Mouse (Mus musculus): ENCODE measurements around the gene Flt3l.
A peak's percentile ranks its signal among the peaks of the same experiment; 100 is the strongest.

Flt3l gene

GRCm38 (mm10) chr7:45124224-45125143 is 11.7 kb downstream of the Flt3l start, which contains the start of gene Rps11:
Rps11 (minus strand) TSS chr7:45124439.
- DNase-seq (ENCODE audit: low read depth, low spot score): peak; percentile 99

GRCm38 (mm10) chr7:45123186-45123570 is 13.1 kb downstream of the Flt3l start:
- peak; percentile 61 for DNase-seq (ENCODE audit: low read depth, low spot score)

DNA sequence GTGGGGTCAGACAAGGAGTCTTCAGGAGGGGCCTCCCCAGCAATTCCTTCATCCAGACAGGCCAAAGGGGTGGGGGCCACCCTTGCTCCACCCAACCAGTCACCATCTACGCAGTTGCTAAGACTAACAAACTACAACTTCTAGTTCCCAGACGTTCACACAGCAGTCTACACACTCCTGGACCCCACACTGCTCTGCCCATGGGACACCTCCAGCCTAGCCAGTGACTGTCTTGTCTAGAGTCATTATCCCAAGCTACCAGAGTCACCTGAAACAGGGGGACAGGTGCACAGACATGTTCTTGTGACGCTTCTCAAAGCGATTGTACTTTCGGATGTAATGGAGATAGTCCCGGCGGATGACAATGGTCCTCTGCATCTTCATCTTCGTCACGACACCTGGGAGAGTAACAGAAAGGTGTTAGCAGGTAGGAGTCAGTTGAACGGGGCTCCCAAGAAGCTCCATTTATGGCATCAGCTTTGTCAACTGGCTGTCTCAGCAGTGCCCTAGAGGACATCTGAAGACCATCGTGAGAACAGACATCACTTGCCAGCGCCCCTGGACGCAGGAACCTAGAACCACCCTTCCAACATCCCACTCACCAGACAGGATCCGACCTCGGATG is 13.6 kb downstream of the Flt3l start:
- no peak for DNase-seq (ENCODE audit: low read depth, low spot score)

DNA sequence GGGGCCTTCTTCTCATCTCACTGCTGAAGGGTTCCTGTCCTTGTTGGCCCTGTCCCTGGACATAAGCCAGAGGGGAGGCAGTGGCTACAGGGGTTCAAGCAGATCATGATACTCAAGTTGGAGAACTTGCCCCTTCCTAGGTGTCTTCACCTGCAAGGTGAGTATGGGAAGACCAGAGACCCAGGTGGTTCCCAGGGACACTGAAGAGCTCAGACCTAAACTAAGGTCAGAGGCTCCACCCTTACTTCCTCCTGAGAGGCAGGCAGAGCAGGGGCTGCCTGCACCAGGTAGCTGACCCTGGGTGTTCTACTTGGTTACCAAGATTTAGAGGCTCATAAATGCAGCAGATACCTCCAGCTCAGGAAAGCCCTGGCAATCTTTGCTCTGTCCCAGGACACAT is 14.3 kb downstream of the Flt3l start:
- no peak for DNase-seq (ENCODE audit: low read depth, low spot score)

GRCm38 (mm10) chr7:45121404-45121803 is 14.8 kb downstream of the Flt3l start:
- DNase-seq (ENCODE audit: low read depth, low spot score): peak; percentile 78

- DNase-seq (ENCODE audit: low read depth, low spot score): no peak
Observed at GRCm38 (mm10) chr7:45119780-45120709, 16.2 kb downstream of the Flt3l start.

DNA sequence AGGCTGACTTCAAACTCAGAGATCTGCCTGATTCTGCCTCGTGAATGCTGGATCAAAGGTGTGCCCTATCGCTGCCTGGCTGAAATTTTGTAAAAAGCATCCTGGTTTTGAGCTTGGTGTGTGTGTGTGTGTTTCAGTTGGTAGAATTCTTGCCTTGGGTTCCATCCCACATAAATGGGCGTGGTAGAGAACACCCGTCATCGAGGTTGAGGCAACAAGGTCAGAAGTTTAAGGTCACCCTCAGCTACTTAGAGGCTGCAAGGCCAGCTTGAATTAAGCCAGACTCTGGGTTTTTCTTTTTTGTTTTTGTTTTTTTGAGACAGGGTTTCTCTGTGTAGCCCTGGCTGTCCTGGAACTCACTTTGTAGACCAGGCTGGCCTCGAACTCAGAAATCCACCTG is 17.9 kb downstream of the Flt3l start:
- DNase-seq (ENCODE audit: low read depth, low spot score): peak; percentile 79

DNA sequence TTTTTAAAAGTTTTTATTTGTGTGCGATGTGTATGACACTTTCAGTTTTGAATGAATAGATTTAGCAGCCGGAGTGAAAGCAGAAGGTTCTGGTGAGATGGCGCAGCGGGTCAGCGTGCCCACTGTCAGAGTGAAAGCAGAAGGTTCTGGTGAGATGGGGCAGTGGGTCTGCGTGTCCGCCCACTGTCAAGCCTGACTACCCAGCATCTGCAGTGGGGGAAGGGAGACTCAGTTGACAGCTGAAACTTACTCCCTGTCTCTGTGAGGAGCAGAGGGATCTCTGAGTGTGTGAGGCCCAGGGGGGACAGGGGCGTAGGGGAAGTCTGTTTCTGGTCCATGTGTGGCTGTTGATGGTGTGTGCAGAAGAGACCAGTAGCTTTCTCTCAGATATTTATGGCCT is 18.7 kb downstream of the Flt3l start:
- no peak for DNase-seq (ENCODE audit: low read depth, low spot score)

DNA sequence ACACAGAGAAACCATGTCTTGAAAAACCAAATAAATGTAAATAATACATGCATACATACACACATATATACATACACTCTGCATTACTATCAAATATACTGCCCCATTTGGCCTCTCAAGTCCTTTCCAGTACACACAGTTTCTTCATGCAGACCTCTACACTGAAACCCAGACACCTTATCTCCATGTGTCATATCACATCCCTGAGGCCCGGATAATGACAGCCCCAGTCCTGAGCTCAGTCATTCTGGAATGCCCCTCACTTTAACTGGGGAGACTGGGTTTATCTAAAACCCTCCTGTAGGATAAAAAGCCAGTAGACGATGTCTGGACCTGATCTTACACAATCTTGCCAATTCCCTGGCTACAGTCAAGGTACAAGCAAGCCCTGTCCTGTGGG is 22.8 kb downstream of the Flt3l start:
- DNase-seq (ENCODE audit: low read depth, low spot score): no peak

DNA sequence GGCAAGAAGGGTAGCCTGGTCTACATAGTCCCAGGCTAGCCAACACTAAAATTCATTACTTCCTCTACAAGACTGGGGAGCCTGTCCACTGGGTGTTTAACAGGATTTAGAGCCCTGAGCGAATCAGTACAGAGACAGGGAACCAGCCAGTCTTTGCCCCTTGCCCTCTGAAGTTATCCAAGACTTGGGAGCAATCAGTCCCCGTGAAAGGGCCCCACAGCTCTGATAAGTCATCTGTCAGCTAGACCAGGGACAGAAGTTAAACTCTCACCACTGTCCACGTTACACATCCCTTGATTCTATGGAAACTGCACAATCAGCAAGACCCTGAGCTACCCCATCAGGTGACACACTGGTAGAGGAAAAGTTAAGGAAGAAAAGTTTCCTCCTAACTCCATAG is 23.7 kb downstream of the Flt3l start:
- DNase-seq (ENCODE audit: low read depth, low spot score): no peak

DNA sequence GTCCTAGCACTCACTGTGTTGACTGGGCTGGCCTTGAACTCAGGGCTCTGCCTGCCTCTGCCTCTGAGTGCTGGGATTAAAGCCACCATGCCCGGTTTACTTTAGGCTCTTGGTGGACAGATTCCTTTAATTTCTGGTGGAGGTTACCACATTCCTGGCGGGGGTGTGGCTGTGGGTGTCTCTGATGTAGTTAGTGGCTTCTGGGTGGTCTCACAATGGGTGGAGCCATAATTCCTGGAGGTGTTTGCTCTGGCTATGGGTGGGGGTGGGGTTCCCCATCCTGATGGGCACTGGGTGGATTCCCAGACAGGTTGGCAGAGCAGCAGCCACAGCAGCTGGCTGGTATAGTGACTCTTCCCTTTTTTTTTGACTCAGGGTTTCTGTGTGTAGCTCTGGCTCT is 24.3 kb downstream of the Flt3l start:
- peak; percentile 94 for DNase-seq (ENCODE audit: low read depth, low spot score)

DNA sequence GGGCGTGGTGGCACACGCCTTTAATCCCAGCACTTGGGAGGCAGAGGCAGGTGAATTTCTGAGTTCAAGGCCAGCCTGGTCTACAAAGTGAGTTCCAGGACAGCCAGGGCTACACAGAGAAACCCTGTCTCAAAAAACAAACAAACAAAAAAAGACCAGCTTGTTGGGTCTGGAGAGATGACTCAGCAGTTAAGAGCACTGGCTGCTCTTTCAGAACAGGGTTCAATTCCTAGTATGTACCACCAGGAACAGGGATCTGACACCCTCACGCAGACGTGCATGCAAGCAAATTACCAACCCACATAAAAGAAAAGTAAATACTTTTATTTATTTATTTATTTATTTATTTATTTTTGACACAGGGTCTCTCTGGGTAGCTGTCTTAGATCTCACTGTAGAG is 26.1 kb downstream of the Flt3l start:
- DNase-seq (ENCODE audit: low read depth, low spot score): peak; percentile 60

- DNase-seq (ENCODE audit: low read depth, low spot score): peak; percentile 53
Observed at GRCm38 (mm10) chr7:45107052-45107645, 29.1 kb downstream of the Flt3l start.

DNA sequence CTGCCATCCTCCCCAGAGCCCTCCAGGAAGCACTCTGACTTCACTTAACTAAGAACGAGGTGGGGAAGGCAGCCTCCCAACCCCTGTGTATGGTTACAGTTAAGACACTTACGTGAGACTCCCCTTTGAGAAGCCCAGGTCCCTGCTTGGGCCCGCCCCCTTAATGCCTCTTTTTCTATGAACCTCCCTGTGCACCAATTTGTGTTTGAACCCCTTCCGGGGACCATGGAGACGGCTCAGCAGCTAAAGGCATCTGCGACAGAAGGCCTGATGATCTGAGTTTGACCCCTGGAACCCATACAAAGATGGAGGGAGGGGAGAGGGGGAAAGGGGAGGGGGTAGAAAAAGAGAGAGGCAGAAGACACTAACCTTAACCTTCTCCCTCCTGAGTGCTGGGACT is 29.8 kb downstream of the Flt3l start:
- DNase-seq (ENCODE audit: low read depth, low spot score): peak; percentile 59

GRCm38 (mm10) chr7:45105491-45105890 is 30.7 kb downstream of the Flt3l start:
- DNase-seq (ENCODE audit: low read depth, low spot score): peak; percentile 44

- no peak for DNase-seq (ENCODE audit: low read depth, low spot score)
Observed at GRCm38 (mm10) chr7:45104941-45105340, 31.3 kb downstream of the Flt3l start.

DNA sequence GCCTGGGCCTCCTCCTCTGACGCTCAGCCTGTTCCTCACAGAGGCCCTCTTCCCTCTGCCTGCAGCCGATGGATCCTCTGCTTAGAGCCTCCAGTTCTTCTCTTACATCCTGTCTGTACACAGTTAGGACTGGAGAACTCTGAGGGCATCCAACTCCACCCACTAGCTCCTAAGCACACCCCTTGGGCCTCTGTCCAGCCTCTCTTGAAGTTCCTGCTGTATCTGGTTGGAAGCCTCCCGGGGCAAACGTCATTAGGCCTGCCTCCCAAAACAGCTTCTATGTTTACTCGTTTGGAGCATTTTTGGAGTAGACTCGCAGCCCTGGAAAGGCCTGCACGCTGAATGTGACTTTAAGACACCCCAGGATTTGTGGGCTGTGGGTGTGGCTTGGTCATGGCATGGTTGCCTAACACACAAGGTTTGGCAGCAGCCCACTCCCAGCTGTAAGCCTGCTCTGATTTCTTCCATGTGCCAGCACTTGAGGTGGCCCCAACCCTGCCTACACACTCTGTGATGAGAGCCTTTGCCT is 32.5 kb downstream of the Flt3l start, which contains the start of gene Fcgrt:
TSS of gene Fcgrt (minus strand) at position 200 of the 529 bp plus-strand sequence.
- DNase-seq (ENCODE audit: low read depth, low spot score): peak; percentile 78

DNA sequence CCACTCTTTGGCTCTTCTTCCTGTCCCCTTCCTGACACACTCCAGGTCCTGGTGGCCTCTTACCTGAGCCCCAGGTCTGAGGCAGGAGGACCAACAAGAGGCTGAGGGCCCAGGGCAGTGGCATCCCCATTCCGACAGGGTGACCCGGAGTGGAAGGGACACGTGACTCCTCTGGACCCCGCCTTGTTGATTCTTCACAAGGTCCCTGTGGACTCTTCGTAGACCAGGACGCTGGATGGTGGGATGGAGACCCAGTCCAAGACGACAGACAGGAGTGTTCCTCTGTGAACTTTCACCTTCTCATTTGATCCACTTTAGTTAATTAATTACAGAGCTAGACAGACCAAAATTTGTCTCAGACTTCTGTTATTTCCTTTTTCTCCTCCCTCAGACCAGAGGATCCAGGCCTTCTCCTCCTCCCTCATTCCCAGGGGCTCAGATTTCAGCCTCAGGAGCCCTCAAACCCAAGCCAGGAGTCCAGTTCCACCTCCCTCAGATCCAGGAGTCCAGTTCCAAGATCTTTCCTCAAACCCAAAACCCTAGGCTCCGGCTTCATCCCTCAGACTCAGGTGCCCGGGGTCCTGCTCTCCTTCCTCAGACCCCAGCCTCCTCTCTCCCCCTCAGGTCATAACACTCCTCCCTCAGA is 33.2 kb downstream of the Flt3l start:
- no peak for DNase-seq (ENCODE audit: low read depth, low spot score)

DNA sequence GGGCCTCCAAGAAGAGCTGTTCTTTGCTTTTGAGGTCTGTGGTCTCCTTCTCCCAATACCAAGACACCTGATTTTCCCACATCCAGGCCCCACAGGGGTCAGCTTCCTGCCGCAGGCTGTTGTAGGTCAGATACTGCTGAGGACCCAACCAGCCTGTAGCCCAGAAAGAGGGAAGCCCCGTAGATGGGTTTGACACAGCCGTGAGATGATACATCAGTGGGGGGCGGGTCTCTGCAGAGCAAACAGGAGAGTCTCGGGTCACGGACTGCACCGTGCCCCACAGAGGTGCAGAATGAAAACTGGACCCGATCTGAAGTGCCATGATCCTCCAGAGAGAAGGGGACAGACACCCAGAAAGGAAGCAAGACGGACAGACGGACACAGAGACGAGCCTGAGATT is 33.8 kb downstream of the Flt3l start:
- no peak for DNase-seq (ENCODE audit: low read depth, low spot score)

DNA sequence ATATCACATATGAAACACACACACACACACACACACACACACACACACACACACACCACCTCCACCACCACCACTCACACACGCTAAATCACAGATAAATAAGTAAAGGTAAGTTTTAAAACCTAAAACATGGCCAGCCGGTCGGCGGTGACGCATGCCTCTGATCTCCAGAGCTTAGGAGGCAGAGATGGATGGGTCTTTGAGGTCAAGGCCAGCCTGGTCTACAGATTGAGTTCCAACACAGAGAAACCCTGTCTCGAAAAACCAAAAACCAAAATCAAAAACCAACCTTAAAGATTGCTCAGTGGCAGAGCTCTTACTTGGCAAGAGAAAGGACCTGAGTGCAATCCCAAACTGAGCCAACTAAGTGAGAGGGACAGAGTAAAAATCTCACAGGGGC is 36.2 kb downstream of the Flt3l start:
- no peak for DNase-seq (ENCODE audit: low read depth, low spot score)

All from R1 (cell line).